Mouse (Mus musculus) midbrain, embryonic 16.5 days (tissue): ENCODE data around the gene Cpa1. TPM values are rescaled to one million over a fixed set of nuclear protein-coding genes. Genes with fewer than 3 reads are reported as not detected.

Experiments used
- ATAC-seq: fragments of 200-750 bp; cut with Nextera tagmentation; 2 replicates; pipeline ENCODE4 v1.8.0; 2017; ENCODE audit warnings: moderate TSS enrichment
- H3K27ac ChIP-seq: fragments of 300-500 bp; sonication (generic); 2 replicates; pipeline ENCODE4 v1.5.1; 2014; ENCODE audit warnings: mild to moderate bottlenecking, low read length, mixed read lengths
- H3K27me3 ChIP-seq: fragments of 300-500 bp; sonication (generic); 2 replicates; pipeline ENCODE4 v1.6.1; 2014; ENCODE audit warnings: low read depth, low read length, mixed read lengths; ENCODE audit not compliant: control insufficient read depth, insufficient read depth
- H3K36me3 ChIP-seq: fragments of 300-500 bp; sonication (generic); 2 replicates; pipeline ENCODE4 v1.6.1; 2014; ENCODE audit warnings: mild to moderate bottlenecking, low read length, moderate library complexity, mixed read lengths; ENCODE audit not compliant: control insufficient read depth, insufficient read depth
- H3K4me1 ChIP-seq: fragments of 300-500 bp; sonication (generic); 2 replicates; pipeline ENCODE4 v1.6.1; 2014; ENCODE audit warnings: mild to moderate bottlenecking, low read length, mixed read lengths; ENCODE audit not compliant: control insufficient read depth, insufficient read depth
- H3K4me2 ChIP-seq: fragments of 300-500 bp; sonication (generic); 2 replicates; pipeline ENCODE4 v1.6.1; 2014; ENCODE audit warnings: mild to moderate bottlenecking, low read length, mixed read lengths
- H3K4me3 ChIP-seq: fragments of 300-500 bp; sonication (generic); 2 replicates; pipeline ENCODE4 v1.5.1; 2014; ENCODE audit warnings: low read depth, mild to moderate bottlenecking, low read length, moderate library complexity, mixed read lengths
- H3K9ac ChIP-seq: fragments of 300-500 bp; sonication (generic); 2 replicates; pipeline ENCODE4 v1.6.1; 2014; ENCODE audit warnings: low read depth, low read length, mixed read lengths
- H3K9me3 ChIP-seq: fragments of 300-500 bp; sonication (generic); replicated peaks from 2 replicates; pipeline ENCODE4 v1.6.1; 2014; ENCODE audit warnings: mild to moderate bottlenecking, low read length, mixed read lengths; ENCODE audit not compliant: control insufficient read depth, poor library complexity, severe bottlenecking
- WGBS: fragments of 180-500 bp; shearing (Covaris S2); extraction: QIAGEN DNeasy Blood & Tissue Kit; methylation state at CpG from one replicate; pipeline ENCODE4 v1.1.7; 2014; 5-methylcytosine and 5-hydroxymethylcytosine counted together
- polyA plus RNA-seq: library from polyadenylated mRNA; unstranded; fragments of >200 nt; fragmentation: Nextera tagmentation; extraction: Ambion mirVana; gene quantifications from 2 replicates; pipeline ENCODE4 v1.2.1, GENCODE M21; 2015

The Cpa1 gene
- polyA plus RNA-seq, 1 experiment from 2014 or later = 0.90 TPM

DNA sequence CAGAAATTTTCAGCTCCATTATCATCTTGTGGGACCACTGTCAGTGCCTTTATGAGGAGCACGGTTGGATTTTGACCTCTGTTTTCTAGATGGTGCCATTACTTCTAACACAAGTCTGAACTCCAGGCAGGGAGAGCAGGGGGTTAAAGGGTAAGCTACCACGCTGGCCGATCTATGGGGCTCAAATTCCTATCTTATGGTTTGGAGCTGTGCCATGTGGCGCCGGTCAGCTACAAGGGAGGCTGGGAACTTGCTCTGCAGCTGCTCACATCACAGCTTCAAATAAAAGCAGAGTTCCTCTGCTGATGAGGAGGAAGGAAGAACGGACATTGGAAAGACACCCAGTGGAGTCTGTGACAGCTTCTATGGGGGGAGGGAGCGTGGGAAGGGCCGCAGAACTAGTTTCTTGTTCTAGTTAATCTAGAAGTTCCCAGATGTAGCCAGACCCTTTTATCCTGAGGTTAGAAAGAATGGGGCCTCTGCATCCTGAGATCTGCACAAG is 3.6 kb upstream of the Cpa1 start:
- no peak overlapping the region for H3K4me2 ChIP-seq
- no peaks in the 10 kb centered on the region for H3K27me3 ChIP-seq
- 54% methylated on average over 8 of the region's 8 CpGs for WGBS
- no peaks in the 10 kb centered on the region for H3K36me3 ChIP-seq
- no peak overlapping the region for H3K27ac ChIP-seq
- H3K9ac ChIP-seq = no peak overlapping the region
- no peaks in the 10 kb centered on the region for H3K4me1 ChIP-seq
- no peak overlapping the region for H3K4me3 ChIP-seq
- H3K9me3 ChIP-seq = no peaks in the 10 kb centered on the region
- ATAC-seq = no peak

DNA sequence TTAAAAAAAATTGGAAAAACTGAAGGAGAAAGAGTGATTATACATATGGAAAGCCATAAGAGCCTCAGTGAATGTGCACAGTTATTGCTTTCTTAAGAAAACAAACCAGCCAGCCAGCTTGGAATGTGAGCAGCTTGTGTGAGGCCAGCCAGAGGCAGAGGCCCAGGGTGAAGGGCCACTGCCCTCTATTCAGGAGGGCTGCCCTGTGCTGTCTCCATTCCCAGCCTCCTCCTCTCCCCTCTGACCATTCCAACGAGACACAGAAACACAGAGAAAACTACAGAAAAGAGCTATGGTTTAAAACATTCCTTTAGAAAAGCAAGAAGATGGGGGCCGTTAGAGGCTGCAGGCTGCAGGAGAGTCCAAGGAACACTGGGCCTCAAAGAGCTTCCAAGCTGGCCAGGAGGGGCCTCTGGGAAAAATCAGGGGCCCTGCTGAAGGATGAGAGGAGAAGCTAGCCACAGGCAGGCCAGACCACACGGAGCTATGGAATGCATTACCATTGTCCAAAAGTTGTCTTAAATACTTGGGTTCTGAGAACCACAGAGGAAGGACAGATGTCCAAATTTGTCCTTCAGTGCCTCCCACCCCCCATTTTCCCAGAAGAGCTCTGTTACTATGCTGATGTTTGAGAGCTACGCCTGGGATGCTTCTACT is 2.7 kb upstream of the Cpa1 start:
- WGBS = 28% methylated on average over 4 of the region's 4 CpGs
- Histone ChIP-seq H3K27ac (no peak overlapping the region), H3K9ac (no peak overlapping the region)

DNA sequence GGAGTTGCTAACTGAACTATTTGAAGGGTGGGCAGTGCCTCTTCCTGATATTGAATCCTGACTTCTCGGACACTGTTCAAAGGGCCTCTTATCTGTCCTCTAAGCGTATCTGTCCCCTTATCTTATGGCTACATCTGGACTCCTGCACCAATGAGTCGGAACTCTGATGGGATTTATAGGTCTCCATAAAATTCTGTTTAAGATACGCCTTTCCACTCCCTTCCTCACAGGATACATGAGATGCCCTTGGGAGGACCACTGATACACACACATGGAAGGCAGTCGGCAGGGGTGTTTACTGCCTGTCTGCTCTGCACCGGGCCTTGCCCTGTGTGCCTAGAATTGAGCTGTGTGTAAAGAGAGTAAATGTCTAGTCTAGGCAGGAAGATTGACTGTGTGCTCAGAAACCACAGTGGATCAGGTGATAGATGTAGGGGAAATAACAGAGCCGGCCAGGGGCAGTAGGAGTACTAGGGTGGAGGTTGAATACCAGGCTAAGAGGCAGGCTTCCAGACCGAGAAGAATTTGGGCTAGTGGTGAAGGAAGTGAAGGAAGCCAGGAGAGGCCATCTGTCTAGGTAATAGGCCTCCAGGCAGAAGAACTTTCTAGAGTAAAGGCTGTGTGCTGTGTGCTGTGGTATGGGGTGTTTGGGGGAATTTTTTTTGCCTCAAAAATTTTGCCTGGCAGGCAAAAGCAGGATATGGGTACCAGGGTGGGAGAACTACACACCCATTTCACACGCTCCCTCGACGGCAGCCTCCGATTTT is 4.9 kb downstream of the Cpa1 start:
- no peak for ATAC-seq
- 88% methylated on average over 12 of the region's 12 CpGs for WGBS
- Histone ChIP-seq H3K9me3 (no peaks in the 10 kb centered on the region), H3K27me3 (no peaks in the 10 kb centered on the region), H3K36me3 (no peaks in the 10 kb centered on the region), H3K9ac (no peak overlapping the region), H3K4me1 (no peaks in the 10 kb centered on the region), H3K27ac (no peak overlapping the region), H3K4me3 (no peak overlapping the region), H3K4me2 (no peak overlapping the region)

More for the DNA sequence above, 2.7 kb upstream of the Cpa1 start:
- H3K27me3 ChIP-seq = no peaks in the 10 kb centered on the region
- no peak overlapping the region for H3K4me3 ChIP-seq
- H3K4me2 ChIP-seq = no peak overlapping the region
- no peak for ATAC-seq
- H3K36me3 ChIP-seq = no peaks in the 10 kb centered on the region
- H3K4me1 ChIP-seq = no peaks in the 10 kb centered on the region
- H3K9me3 ChIP-seq = no peaks in the 10 kb centered on the region

DNA sequence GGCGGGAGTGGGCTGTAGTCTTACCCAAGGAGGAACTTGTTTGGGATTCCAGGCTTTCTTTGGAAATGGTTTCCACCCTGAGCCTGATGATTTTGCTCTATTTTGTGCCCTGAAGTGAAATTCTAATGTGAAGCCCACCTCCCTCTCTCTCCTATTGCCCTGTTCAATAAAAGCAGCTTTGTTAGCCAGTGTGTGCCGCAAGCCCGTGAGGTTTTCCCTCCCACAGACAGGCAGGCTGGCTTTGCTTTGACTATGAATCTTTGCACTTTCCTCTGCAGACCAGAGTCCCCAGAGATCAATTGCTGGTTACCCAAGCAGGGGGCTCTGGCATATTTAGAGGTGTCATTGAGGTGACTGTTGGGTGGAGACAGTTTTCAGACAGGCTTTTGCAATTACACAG is 5.4 kb downstream of the Cpa1 start:
- Histone ChIP-seq H3K9ac (no peak overlapping the region), H3K4me1 (no peaks in the 10 kb centered on the region), H3K4me2 (no peak overlapping the region), H3K9me3 (no peaks in the 10 kb centered on the region), H3K36me3 (no peaks in the 10 kb centered on the region), H3K27me3 (no peaks in the 10 kb centered on the region), H3K27ac (no peak overlapping the region), H3K4me3 (no peak overlapping the region)
- WGBS = 59% methylated on average over 3 of the region's 3 CpGs
- ATAC-seq = no peak

DNA sequence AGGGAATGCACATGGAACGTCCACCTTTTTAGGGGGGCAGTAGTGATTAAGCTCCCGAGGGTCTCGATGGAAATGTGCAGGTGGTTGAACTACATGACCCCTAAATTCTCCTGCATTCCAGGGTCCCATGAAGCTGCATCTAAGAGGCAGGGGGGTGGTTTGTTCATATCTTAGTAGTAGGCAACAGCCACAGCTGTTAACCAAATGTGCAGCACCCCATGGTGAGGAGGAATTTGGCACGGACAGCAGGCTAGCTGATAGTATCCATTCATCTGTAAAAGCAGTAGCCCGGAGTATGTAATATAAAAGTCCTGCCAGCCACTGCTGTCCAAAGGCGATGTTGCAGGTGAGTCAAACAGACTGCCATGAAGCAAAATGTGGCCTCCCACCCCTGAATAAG is 6.4 kb downstream of the Cpa1 start:
- H3K27me3 ChIP-seq = no peaks in the 10 kb centered on the region
- WGBS = 79% methylated on average over 6 of the region's 6 CpGs
- no peaks in the 10 kb centered on the region for H3K36me3 ChIP-seq
- H3K4me1 ChIP-seq = no peaks in the 10 kb centered on the region
- H3K4me2 ChIP-seq = no peak overlapping the region
- H3K9me3 ChIP-seq = no peaks in the 10 kb centered on the region
- no peak overlapping the region for H3K9ac ChIP-seq
- no peak overlapping the region for H3K4me3 ChIP-seq
- ATAC-seq = no peak
- H3K27ac ChIP-seq = no peak overlapping the region

DNA sequence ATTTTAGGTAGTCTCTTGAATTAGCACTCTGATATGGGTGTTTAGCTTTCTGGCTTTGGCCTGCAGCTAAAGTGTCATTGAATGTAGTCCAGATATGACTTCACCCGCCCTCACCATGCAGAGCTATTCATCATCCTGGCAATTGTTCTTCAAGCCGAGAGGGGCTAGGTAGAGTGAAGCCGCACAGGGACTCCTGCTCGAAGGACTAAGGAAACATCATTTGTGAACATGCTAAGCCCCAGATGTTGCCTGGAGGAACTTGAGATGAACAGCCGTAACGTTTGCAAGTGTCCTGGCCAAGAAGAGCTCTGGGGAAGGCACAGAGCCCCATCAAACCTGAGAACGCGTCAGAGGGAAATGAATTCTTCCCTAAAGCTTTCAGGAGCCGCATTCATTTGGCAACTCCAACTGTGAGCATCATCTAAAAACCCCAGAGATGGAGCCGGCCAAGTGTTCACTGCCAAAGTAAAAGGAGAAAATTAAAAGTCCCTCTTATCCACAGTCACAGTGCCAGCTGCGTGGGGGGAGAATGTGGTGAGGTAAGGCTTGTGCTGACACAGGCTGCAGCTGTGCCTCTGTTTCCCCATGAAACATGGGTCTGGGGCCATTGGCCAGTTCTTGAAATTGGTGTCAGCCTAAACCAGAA is 10.8 kb downstream of the Cpa1 start:
- Histone ChIP-seq H3K27me3 (no peaks in the 10 kb centered on the region), H3K9ac (no peak overlapping the region), H3K4me2 (no peak overlapping the region), H3K27ac (no peak overlapping the region), H3K4me1 (peaks cover 25% of the 10 kb centered on the region), H3K4me3 (no peak overlapping the region), H3K9me3 (no peaks in the 10 kb centered on the region), H3K36me3 (no peaks in the 10 kb centered on the region)
- no peak for ATAC-seq
- 56% methylated on average over 11 of the region's 11 CpGs for WGBS

DNA sequence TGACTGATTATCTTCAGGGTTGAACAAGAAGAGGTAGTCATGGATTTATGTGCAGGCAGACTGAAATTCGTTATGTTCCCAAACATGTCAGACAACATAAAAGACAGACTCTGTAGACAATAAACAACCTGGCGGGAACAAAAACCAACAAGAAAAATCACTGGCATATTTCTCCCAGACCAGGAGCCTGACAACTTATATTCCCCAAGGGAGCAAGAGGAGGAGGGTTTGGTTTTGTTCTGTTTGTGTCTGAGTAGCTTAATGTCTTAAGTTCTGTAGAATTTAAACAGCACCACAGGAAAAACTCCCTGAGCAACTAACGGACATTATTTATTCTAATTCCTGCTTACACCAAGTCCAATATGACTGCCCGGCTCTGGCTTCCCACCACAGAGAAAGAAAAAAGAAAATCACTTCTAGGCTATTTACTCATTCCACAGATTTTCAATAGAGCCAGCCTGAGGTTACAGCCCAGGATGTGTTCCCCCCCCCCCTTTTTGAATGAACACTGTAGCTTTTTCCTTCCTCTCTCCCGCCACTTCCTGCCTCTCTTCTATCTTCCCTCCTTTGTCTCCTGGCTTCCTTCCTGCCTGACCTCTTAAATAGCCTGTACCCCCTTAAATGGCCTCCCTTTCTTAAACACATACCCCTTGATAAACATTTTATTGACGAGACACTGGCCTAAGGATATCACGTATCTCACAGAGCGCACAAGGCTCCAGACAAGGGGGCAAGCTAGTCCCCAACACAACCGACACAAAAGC is 13.6 kb downstream of the Cpa1 start:
- WGBS = 55% methylated on average over 9 of the region's 9 CpGs
- H3K4me1 ChIP-seq = peaks cover 41% of the 10 kb centered on the region

DNA sequence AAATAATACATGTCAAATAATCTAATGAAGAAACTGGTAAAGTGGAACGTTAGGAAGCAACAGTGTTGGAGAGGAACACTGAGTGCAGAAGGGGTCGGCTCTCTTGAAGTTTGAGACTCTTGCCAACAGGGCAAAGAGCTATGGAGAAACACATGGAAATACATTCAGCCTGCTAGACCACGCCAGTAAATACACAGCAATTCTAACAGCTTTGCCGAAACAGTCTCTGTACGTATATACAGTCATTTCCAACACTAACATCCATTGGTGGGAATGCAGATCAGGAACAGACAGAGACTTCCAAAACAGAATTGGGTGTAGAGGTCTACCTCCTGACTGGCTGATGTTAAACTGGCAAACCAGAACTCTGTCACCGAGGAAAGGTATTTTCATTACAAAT is 14.5 kb downstream of the Cpa1 start:
- Histone ChIP-seq H3K36me3 (no peaks in the 10 kb centered on the region), H3K27me3 (no peaks in the 10 kb centered on the region), H3K4me1 (peaks cover 41% of the 10 kb centered on the region), H3K9me3 (no peaks in the 10 kb centered on the region), H3K4me3 (no peak overlapping the region), H3K4me2 (no peak overlapping the region), H3K9ac (no peak overlapping the region), H3K27ac (peak overlapping the region; percentile 87)
- ATAC-seq = no peak
- WGBS = 73% methylated on average over 6 of the region's 6 CpGs

More for the DNA sequence above, 13.6 kb downstream of the Cpa1 start:
- H3K9me3 ChIP-seq = no peaks in the 10 kb centered on the region
- no peak overlapping the region for H3K4me2 ChIP-seq
- H3K4me3 ChIP-seq = no peak overlapping the region
- H3K27ac ChIP-seq = peak overlapping the region; percentile 87
- H3K36me3 ChIP-seq = no peaks in the 10 kb centered on the region
- ATAC-seq = no peak
- H3K27me3 ChIP-seq = no peaks in the 10 kb centered on the region
- H3K9ac ChIP-seq = no peak overlapping the region
